Mouse (Mus musculus) embryonic fibroblast, embryonic 13.5 days (primary cell): Measurements from ENCODE around the gene Pde10a.

Experiments
- CTCF ChIP-seq: IDR thresholded peaks from 2 replicates; pipeline ENCODE4 v1.5.1; 2011; ENCODE audit warnings: mild to moderate bottlenecking, control low read depth, low read length, moderate library complexity, borderline replicate concordance; ENCODE audit not compliant: insufficient read depth
- POLR2A ChIP-seq: IDR thresholded peaks from 2 replicates; pipeline ENCODE4 v1.6.1; 2011; ENCODE audit warnings: low read depth, mild to moderate bottlenecking, control low read depth, low read length, moderate library complexity

- TF ChIP-seq POLR2A (no peak), CTCF (no peak)
Observed at GRCm38 (mm10) chr17:9035561-9036348, 510.6 kb downstream of the Pde10a start.
